Mouse (Mus musculus): ENCODE data around the gene Btbd9. TPM values are rescaled to one million over a fixed set of nuclear protein-coding genes. Genes with fewer than 3 reads are reported as not detected.

Gene Btbd9
- total RNA-seq, 2 experiments from 2014 or later: 22.1 to 40.5 TPM

DNA sequence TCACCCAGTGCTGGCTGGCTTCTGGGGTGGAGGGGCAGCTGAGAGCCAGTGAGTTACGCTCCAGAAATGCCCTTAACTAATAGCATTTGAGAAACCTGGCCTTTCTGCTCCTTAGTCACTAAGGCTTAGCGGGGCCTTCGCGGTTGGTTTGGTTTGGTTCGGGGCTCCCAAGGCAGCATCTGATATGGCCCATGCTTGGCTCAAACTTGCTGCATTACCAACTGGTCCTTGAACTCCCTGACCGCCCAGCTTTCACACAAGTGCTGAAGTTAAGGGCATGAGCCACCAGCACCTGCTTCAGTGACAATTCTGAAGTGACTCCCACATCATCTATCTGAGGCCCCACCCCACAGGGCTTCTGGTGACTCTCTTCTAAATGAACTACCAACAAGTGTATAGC is 28.0 kb upstream of the Btbd9 start:
- ATAC-seq (replicated peaks; ENCODE audit: poor library complexity, severe bottlenecking): no peak

DNA sequence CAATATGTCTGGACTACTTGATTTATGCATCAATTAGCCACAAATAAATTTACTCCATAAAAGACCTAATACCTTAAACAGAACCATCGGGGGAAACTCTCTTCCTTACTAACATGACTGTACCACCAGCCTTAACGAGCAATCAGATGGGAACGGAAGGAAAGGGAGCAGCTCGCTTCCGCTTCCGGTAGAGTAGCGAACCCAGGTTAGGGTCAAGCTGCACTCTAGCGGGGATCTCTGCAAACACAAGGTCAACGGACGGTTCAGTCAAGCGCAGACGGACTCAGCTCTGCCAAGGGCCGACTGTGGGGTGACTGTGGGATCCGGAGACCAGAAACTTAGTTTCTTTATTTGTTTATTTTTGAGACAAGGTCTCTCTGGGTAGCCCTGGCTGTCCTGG is 25.9 kb upstream of the Btbd9 start:
- ATAC-seq (replicated peaks; ENCODE audit: poor library complexity, severe bottlenecking): no peak

DNA sequence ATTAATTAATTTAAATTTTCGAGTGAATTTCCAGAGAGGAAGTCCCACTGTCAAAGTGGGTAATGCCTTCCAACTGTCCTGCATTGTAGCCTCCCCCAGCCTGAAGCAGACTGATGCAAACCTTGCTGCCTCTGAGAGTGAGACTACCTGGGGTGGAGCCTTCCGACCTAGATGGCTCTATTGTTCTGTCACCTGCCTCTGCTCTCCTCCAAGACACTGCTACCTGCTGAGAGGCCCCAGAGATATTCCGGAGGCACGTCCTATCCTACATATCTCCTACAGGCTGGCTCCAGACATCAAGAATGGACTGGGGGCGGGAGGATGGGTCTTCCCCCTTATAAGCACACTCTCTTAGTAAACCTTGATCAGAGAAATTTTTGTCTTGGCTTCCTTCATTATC is 22.0 kb upstream of the Btbd9 start:
- ATAC-seq (replicated peaks; ENCODE audit: poor library complexity, severe bottlenecking): no peak

DNA sequence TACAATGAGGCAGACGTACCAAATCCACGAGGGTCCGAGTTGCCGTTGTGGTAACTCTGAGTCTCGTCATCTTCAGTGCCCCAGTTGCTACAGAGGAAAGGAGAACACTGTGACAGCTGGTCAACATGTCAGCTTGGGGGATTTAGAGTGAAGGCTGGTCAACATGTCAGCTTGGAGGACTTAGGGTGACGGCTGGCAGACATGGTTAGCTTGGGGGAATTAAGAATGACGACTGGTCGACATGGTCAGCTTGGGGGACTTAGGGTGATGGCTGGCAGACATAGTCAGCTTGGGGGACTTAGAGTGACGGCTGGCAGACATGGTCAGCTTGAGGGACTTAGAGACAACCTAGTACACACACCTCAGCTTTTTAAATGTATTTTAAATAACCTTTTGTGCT is 21.5 kb upstream of the Btbd9 start:
- ATAC-seq (replicated peaks; ENCODE audit: poor library complexity, severe bottlenecking): no peak

DNA sequence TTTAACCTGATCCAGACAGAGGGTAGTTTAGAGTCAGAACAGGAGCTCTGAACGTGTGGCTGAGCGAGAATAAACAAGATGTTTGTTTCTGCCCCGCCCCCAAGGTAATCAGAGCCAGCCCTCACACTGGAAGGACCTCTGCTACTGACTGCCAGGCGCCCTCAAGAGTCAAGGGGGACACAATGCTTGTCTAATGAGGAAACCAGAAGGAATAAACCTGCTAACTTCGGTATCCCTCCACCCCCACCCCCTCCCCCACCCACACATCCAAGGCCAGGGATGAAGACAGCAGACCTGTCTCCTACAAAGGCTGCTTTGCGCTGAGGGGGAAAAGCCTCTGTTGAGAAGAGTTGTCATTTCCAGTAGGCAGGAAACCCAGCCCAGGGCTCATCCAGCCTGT is 18.6 kb upstream of the Btbd9 start:
- ATAC-seq (replicated peaks; ENCODE audit: poor library complexity, severe bottlenecking): no peak

DNA sequence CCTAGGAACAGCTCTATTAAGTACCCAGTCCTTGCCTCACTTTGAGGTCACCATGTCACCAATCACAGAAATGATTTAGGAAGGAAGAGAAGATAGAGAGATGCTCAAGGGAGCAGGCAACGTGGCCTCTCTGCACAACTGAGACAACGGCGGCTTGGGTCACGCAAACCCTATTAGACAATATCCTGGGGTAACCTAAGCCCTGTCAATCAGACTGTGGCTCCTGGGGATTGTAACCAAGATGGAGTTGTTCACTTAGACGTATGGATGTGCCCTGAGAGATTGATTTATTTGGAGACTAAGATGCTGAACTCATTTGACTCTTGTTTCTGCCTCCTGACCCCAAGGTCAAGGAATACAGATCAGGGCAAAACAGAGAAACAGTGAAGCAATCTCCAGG is 18.1 kb upstream of the Btbd9 start:
- no peak for ATAC-seq (replicated peaks; ENCODE audit: poor library complexity, severe bottlenecking)

DNA sequence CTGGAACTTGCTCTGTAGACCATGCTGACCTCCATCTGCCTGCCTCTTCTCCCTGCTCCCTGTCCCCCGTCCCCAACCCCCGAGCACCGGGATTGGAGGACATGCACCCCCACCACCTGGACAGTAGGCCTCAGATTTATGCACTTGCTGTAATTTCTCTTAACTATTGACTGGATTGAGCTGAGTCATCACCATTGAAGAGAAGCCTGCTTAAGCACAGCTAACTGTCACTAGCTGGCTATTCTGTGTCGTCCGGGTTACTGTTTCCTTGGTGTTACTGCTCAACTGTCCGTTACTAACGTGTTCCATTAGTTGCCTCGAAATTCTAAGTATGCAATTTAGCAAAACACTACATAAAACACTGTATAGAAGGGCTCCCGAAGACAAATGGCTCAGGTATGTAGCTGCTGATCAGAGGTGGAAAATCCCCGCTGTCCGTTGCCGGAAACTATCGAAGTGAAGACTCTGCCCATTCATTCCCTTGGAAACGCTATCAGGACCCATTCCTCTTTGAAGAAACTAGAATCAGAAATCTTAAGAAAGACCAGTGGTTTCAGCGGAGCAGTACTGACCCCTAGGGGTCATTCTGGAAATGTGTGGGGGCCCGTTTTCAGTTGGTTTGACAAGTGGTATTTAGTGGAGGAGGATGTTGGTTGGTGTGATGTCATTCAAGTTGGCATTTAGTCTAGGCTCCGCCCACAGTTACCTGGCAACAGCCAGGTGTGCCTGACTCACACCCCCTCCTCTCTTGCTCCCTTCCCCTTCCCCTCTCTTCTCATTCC is 14.3 kb upstream of the Btbd9 start:
- ATAC-seq (replicated peaks; ENCODE audit: poor library complexity, severe bottlenecking): peak; percentile 59

DNA sequence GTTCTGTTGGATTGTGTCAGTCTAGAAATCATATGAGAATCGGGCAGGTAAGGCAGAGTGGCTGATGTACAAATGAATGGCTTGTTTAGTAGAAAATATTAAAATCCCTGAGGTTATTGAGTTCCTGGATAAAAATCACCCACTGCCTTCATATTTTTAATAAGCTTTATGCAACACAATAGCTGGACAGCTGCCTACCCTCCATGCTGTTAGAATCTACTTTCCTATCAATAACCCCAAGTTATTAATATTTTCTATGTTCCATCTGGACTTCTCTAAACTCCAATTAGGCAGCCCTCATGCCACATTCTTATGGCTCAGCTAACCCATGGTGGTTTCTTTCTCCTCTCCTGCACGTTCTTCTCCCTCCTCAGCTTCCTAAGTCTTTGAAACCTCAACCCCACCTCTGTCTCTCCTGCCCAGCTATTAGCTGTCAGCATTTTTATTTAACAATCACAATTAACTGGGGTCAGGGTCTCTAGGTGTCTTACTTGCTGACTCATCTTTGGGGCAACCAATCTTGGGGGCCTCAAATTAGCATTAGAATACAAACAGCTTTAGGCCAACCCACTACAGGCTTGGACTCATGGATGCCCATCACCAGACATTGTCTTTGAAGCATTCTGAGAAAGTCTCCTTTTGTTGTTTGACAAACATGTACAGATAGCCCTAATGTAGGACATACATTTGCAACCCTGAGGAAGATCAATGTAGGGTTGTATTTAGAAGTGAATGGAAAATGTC is 7.1 kb upstream of the Btbd9 start:
- ATAC-seq (replicated peaks; ENCODE audit: poor library complexity, severe bottlenecking): no peak

DNA sequence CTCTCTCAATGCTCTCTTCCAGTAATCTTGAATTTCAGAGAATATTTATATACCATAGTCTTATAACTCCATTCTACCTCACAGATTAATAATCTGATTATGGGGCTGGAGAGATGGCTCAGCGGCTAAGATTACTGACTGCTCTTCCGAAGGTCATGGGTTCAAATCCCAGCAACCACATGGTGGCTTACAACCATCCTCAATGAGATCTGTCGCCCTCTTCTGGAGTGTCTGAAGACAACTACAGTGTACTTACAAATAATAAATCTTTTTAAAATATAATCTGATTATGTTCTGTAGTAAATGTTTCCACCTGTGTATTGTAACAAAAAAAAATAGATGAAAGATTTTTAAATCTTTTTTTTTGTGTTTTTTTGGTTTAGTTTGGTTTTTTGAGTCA is 6.0 kb upstream of the Btbd9 start:
- no peak for ATAC-seq (replicated peaks; ENCODE audit: poor library complexity, severe bottlenecking)

DNA sequence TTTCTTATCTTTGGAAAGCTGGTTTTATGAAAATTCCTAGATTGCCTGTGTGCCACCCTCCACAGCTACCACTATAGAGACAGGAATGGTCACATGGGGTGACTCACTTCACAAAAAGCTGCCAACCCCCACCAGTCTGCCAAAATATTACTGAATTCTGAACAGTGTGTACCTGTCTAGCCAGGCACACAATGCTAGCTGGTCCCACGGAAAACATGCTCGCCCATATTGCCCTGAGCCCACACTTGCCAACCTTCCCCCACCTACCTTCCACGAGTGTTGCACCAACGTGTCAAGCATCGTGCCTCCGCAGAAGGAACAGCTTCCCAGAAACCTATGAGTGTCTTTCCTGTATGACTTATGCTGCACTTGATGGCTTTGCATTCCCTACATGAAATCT is 4.9 kb upstream of the Btbd9 start:
- no peak for ATAC-seq (replicated peaks; ENCODE audit: poor library complexity, severe bottlenecking)

DNA sequence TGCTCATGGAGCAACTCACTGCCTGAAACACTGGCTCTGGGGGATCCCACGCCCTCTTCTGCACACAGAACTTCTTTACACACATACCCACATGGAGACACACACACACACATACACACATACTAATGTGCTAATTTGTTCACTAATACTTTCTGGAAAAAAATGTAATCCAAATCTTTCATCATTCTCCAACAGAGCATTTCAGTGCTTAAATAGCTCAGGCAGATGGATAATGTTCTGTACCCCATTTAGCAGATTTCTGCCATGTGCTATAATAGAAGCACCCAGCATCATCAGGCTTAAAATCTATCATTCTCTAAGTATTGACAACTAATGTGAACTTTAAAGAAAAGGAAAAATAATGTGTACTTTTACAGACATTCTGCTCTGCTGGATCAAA is 4.5 kb upstream of the Btbd9 start:
- ATAC-seq (replicated peaks; ENCODE audit: poor library complexity, severe bottlenecking): no peak

DNA sequence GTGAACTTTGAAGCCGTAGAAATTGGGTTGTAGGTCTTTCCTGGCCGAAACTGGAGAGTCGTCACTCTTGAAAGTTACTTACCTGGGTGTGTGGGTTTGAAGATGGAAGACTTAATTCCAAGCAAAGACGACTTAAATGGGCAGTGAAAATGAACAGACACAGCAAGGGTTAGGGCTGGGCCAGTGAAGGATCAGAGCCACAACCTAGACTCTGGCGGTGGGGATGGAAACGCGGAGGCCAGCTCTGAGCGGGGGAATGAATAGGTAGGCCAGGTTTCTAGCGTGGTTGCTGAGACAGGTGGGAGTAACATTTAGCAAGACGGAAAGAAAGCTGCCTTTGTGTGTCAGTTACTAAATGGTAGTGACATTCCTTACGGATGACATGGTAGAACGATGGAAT is 658 bp upstream of the Btbd9 start:
- ATAC-seq (replicated peaks; ENCODE audit: poor library complexity, severe bottlenecking): no peak

DNA sequence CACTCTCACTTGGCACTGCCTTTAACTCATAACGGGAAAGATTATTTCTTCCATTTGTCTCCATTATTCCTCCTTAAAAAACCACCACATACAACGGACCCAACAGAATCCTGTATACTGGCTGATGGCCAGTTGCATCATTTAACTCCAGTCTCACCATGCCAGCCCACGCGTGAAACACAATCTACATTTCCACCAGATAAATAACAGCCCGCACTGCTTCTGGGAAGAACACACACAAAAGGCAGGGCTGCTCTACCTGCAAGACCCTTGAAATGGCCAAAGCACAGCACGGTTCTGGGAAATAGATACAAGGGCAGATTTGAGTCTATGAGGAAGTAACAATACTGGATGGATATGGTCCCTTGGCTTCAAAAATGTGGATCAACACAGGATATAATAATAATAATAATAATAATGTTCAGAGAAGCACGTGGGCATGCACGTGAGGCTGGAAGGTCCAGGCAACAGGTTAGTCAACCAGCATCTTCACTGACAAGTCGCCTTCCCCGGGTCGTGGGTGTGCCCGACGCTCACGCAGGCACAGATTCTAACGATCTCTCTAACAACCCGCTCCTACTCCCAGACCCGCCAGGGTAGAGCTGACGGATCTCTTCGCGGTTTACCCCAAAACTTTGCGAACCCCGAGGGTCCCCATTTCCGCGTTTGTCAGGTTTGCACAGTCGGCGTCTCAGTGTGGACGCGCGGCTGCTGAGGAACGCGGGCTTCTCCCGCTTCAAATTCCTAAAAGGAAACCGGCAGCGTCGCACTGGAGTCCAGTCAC is 975 bp downstream of the Btbd9 start:
- 0 out of 2 replicates have a peak, but pooled peaks have one; percentile 4 for ATAC-seq (replicated peaks; ENCODE audit: poor library complexity, severe bottlenecking)

DNA sequence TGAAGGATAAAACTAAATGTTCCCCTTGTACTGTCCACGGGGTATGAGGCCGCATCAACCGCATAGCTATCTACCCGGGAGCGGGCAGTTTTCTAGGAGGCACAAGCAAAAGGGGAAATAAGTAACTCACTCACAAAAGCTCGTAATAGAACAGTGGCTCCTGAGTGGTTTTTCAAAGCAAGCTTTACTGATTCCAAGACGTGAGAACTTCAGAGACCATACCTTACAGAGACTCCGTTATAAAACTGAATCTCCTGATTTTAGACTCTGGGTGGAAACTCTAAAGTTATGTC is 1.6 kb downstream of the Btbd9 start:
- ATAC-seq (replicated peaks; ENCODE audit: poor library complexity, severe bottlenecking): peak; percentile 29; the same call in 1 of the 2 replicates

DNA sequence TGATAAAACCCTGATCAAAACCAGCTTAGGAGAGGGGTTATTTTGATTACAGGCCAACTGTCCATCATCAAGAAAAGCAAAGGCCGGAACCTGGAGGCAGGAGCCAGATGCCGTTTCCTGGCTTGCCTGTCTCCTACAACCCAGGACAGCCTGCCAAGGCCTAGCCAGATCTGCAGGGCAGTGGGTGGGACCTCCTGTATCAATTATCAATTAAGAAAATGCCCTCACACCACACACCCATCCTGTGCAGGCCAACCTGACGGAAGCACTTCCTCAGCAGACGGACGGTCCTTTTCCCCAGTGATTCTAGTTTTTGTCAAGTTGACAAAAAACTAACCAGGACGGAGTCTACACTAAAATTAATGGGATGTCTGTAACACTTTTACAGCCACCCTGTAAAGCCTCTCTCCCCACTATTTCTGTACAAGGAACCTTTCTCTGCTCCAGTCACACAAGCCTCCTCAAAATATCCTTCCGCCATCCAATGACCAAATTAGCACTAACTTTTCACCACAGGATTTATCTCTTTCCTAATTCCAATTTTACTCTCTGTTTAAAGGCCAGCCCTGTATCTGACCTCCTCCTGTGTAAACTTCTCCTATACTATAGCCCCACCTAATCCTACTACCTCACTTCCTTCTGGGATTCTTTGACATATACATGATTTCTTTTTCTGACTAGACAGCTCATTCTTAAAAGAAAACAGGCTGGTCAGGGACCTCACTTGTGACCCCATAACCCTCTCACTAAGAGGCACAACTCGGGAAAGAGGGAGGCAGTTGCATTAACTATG is 2.1 kb downstream of the Btbd9 start:
- ATAC-seq (replicated peaks; ENCODE audit: poor library complexity, severe bottlenecking): peak; percentile 13; the same call in 1 of the 2 replicates

DNA sequence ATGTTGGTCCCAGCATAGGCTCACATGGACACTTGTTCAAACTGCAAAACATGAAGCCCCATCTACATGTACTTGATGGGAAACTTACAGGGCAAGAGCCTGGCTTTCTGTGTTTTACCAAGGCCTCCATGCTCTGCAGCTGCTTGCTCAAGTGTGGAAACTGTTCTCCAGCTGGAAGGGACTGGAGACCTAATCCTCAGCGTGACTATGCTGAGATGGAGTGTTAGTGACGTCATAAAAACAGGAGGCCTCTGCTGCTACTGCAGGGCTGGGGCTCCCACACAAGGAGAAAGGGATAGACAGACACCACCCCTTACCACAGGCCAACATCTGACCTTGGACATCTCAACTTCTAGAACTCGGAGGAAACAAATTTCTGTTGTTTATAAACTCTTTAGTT is 5.3 kb downstream of the Btbd9 start:
- ATAC-seq (replicated peaks; ENCODE audit: poor library complexity, severe bottlenecking): no peak

DNA sequence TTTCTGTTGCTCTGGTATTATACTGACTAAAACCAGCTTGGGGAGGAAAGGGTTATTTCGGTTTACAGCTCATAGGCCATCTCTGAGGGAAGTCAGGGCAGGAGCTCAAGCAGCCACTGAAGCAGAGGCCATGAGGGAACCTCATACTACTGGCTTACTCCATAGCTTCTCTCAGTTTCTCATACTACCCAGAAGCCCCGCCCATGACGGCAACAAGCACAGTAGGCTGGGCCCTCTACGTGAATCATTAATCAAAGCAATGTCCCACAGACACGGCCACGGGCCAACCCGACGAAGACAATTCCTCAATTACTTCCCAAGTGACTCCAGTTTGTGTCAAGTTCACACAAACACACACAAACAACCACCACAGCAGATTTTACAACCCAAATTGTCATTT is 6.1 kb downstream of the Btbd9 start:
- 0 out of 2 replicates have a peak, but pooled peaks have one; percentile 23 for ATAC-seq (replicated peaks; ENCODE audit: poor library complexity, severe bottlenecking)

DNA sequence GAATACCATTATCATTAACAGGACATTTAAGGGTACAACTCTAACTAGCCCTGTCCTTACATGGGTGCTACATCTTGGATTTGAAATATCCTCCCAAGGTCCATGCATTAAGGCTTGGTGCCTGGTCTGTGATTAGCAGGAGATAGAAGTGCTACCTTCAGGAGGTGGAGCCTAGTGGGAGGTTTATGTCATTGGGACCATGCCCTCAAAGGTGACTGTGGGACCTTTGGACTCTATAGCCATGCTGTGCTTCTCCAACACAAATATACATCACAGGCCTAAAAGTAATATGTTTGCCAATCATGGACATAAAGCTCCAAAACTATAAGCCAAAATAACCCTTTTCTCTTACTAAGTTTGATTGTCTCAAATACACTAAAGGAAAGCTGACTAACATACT is 7.8 kb downstream of the Btbd9 start:
- ATAC-seq (replicated peaks; ENCODE audit: poor library complexity, severe bottlenecking): no peak

DNA sequence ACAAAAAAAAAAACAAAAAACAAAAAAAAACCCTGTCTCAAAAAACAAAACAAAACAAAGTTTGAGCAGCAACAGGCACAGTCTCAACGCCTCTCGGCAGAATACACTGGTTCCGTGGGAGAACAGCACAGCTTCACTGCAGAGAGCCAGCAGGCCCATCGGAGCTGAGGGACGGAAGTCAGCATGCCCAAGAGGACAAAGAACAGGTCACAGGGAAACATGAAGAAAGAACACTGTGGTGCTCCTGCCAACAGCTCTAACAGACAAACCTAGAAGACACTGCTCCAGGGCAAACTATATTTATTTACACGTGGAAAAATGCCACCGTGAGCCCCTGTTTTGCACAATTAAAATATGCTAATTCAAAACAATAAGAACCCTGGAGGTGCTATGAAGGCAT is 11.3 kb downstream of the Btbd9 start:
- no peak for ATAC-seq (replicated peaks; ENCODE audit: poor library complexity, severe bottlenecking)

DNA sequence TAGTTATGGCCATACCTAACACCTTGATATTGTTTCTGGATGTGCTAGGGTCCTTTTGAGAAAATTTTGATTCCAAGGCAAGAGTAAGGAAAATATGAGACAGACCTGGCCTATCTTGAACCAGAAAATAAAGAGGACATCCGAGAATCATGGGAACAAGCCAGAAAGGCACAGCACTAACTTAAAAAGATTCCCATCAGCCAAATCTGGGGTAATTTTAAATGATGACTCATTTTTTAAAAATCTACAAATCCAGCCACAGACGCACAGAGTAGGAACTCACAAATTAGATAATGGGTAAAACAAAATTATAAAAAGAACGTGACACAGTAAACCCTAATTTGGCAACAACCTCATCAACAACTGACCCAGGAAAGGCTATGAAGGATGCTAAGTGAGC is 11.9 kb downstream of the Btbd9 start:
- ATAC-seq (replicated peaks; ENCODE audit: poor library complexity, severe bottlenecking): no peak
